7 mouse cellular contexts compared by ENCODE assay signal in genomic region chr4:117156372-117156771, GRCm38 (mm10). TPM values are rescaled to one million over a fixed set of nuclear protein-coding genes. Genes with fewer than 3 reads are reported as not detected.
DNase-seq lines count a peak whose midpoint lies in the region; ATAC-seq and TF ChIP-seq lines count a peak whose summit lies in the region.

No protein-coding gene starts in this region.

- no peaks in the 10 kb centered on the region for H3K27me3 ChIP-seq in lung, embryonic 16.5 days (ENCODE audit: control insufficient read depth, insufficient read depth, low read depth, low read length)
- no peaks in the 10 kb centered on the region for H3K27me3 ChIP-seq in forebrain, embryonic 11.5 days (ENCODE audit: control insufficient read depth, insufficient read depth, low read length)
- H3K27me3 ChIP-seq in limb, embryonic 14.5 days (ENCODE audit: control insufficient read depth, insufficient read depth, low read length) = no peaks in the 10 kb centered on the region
- no peaks in the 10 kb centered on the region for H3K27me3 ChIP-seq in stomach, embryonic 15.5 days (replicated peaks)

- peak overlapping the region; percentile 93 for H3K27ac ChIP-seq in lung, embryonic 16.5 days (ENCODE audit: low read length)
- H3K27ac ChIP-seq in forebrain, embryonic 11.5 days (ENCODE audit: low read depth, low read length) = no peak overlapping the region
- peak overlapping the region; percentile 27; the same call in 1 of the 2 replicates for H3K27ac ChIP-seq in limb, embryonic 14.5 days (replicated peaks; ENCODE audit: low read depth, low read length)
- H3K27ac ChIP-seq in stomach, embryonic 15.5 days = no peak overlapping the region; the same call in 1 of the 2 replicates

- peak overlapping the region; percentile 92 for H3K4me3 ChIP-seq in lung, embryonic 16.5 days (ENCODE audit: low read length)
- H3K4me3 ChIP-seq in forebrain, embryonic 11.5 days (ENCODE audit: low read depth, low read length) = peak overlapping the region; percentile 99
- H3K4me3 ChIP-seq in limb, embryonic 14.5 days (replicated peaks; ENCODE audit: low read length) = peak overlapping the region; percentile 99
- H3K4me3 ChIP-seq in stomach, embryonic 15.5 days (replicated peaks) = peak overlapping the region; percentile 93

- no peak for ATAC-seq in lung, embryonic 16.5 days (ENCODE audit: low read depth)
- no peak; the same call in 1 of the 2 replicates for ATAC-seq in forebrain, embryonic 11.5 days (replicated peaks; ENCODE audit: low FRiP score)
- no peak for ATAC-seq in limb, embryonic 14.5 days (ENCODE audit: low FRiP score, low read depth)
- ATAC-seq in stomach, embryonic 15.5 days (ENCODE audit: insufficient read depth, low FRiP score, low read depth) = no peak

- TF ChIP-seq POLR2A in limb, embryonic 14.5 days (IDR thresholded peaks at IDR 0.05; ENCODE audit: borderline replicate concordance, extremely low read depth, insufficient read depth, insufficient read length) = no peak

- peaks cover 38% of the 10 kb centered on the region for H3K36me3 ChIP-seq in lung, embryonic 16.5 days (ENCODE audit: control insufficient read depth, insufficient read depth, low read length)
- H3K36me3 ChIP-seq in forebrain, embryonic 11.5 days (ENCODE audit: control insufficient read depth, insufficient read depth, low read length) = peaks cover 27% of the 10 kb centered on the region
- peaks cover 51% of the 10 kb centered on the region for H3K36me3 ChIP-seq in limb, embryonic 14.5 days (ENCODE audit: control insufficient read depth, insufficient read depth, low read length)
- H3K36me3 ChIP-seq in stomach, embryonic 15.5 days = peaks cover 32% of the 10 kb centered on the region

- peaks cover 17% of the 10 kb centered on the region for H3K4me1 ChIP-seq in lung, embryonic 16.5 days (replicated peaks; ENCODE audit: control insufficient read depth, insufficient read depth, low read length)
- H3K4me1 ChIP-seq in forebrain, embryonic 11.5 days (replicated peaks; ENCODE audit: control insufficient read depth, insufficient read depth, low read length) = peaks cover 2% of the 10 kb centered on the region; the same call in 1 of the 2 replicates
- 0 out of 2 replicates have a peak, but pooled peaks cover 4% of the 10 kb centered on the region for H3K4me1 ChIP-seq in limb, embryonic 14.5 days (ENCODE audit: control insufficient read depth, insufficient read depth, low read length)
- H3K4me1 ChIP-seq in stomach, embryonic 15.5 days = peaks cover 20% of the 10 kb centered on the region; the same call in 1 of the 2 replicates

- peak overlapping the region; percentile 99 for H3K9ac ChIP-seq in lung, embryonic 16.5 days (ENCODE audit: low read length)
- H3K9ac ChIP-seq in forebrain, embryonic 11.5 days (ENCODE audit: low read length) = no peak overlapping the region; the same call in 1 of the 2 replicates
- peak overlapping the region; percentile 98 for H3K9ac ChIP-seq in limb, embryonic 14.5 days (ENCODE audit: low read depth, low read length, severe bottlenecking)
- no peak overlapping the region for H3K9ac ChIP-seq in stomach, embryonic 15.5 days

- no peak for DNase-seq in lung, postnatal 4 days
- DNase-seq in forebrain, embryonic 11.5 days (ENCODE audit: low spot score) = no peak
- no peak for DNase-seq in limb, embryonic 14.5 days (ENCODE audit: low spot score)
- no peak for DNase-seq in retina, embryonic 14.5 days (ENCODE audit: low spot score)
- no peak for DNase-seq in T-cell, adult 2 months (ENCODE audit: low spot score)

- no peaks in the 10 kb centered on the region for H3K9me3 ChIP-seq in lung, embryonic 16.5 days (ENCODE audit: control insufficient read depth, low read length)
- no peaks in the 10 kb centered on the region for H3K9me3 ChIP-seq in forebrain, embryonic 11.5 days (ENCODE audit: control insufficient read depth, low read length)
- no peaks in the 10 kb centered on the region for H3K9me3 ChIP-seq in limb, embryonic 14.5 days (ENCODE audit: control insufficient read depth, low read length)
- no peaks in the 10 kb centered on the region for H3K9me3 ChIP-seq in stomach, embryonic 15.5 days

- WGBS in lung, embryonic 16.5 days = 27% methylated on average over 6 of the region's 6 CpGs
- 33% methylated on average over 6 of the region's 6 CpGs for WGBS in forebrain, embryonic 11.5 days
- 28% methylated on average over 6 of the region's 6 CpGs for WGBS in limb, embryonic 14.5 days
- WGBS in stomach, embryonic 15.5 days = 24% methylated on average over 6 of the region's 6 CpGs

- H3K4me2 ChIP-seq in lung, embryonic 16.5 days (ENCODE audit: low read depth, low read length) = peak overlapping the region; percentile 87
- H3K4me2 ChIP-seq in forebrain, embryonic 11.5 days (ENCODE audit: low read depth, low read length, severe bottlenecking) = peak overlapping the region; percentile 84; the same call in 1 of the 2 replicates
- peak overlapping the region; percentile 93 for H3K4me2 ChIP-seq in limb, embryonic 14.5 days (replicated peaks; ENCODE audit: low read depth, low read length, severe bottlenecking)
- peak overlapping the region; percentile 64 for H3K4me2 ChIP-seq in stomach, embryonic 15.5 days

RNA-seq across cellular contexts. Expression of gene Rps8, which starts 0.3 kb away (rescaled TPM):
- 858 and 904 TPM in 2 replicates for polyA plus RNA-seq in lung, embryonic 16.5 days (2015; fragmentation: Nextera tagmentation; extraction: Ambion mirVana)
- polyA plus RNA-seq in forebrain, embryonic 11.5 days (2014; fragmentation: Nextera tagmentation; extraction: Ambion mirVana) = 797 and 841 TPM in 2 replicates
- polyA plus RNA-seq in limb, embryonic 14.5 days (2012; rRNA removed) = 1,144 and 1,706 TPM in 2 replicates
- 1,276 and 1,329 TPM in 2 replicates for polyA plus RNA-seq in limb, embryonic 14.5 days (2014; fragmentation: Nextera tagmentation; extraction: Ambion mirVana)
- polyA plus RNA-seq in stomach, embryonic 15.5 days (2015; fragmentation: Nextera tagmentation; extraction: Ambion mirVana) = 968 and 983 TPM in 2 replicates

RNA-seq across cellular contexts. Expression of gene Plk3, which starts 22.6 kb away (rescaled TPM):
- 3.0 and 3.2 TPM in 2 replicates for polyA plus RNA-seq in lung, embryonic 16.5 days (2015; fragmentation: Nextera tagmentation; extraction: Ambion mirVana)
- polyA plus RNA-seq in forebrain, embryonic 11.5 days (2014; fragmentation: Nextera tagmentation; extraction: Ambion mirVana) = 16.0 and 17.4 TPM in 2 replicates
- 7.3 and 8.9 TPM in 2 replicates for polyA plus RNA-seq in limb, embryonic 14.5 days (2012; rRNA removed)
- 4.7 and 5.8 TPM in 2 replicates for polyA plus RNA-seq in limb, embryonic 14.5 days (2014; fragmentation: Nextera tagmentation; extraction: Ambion mirVana)
- polyA plus RNA-seq in stomach, embryonic 15.5 days (2015; fragmentation: Nextera tagmentation; extraction: Ambion mirVana) = 3.8 and 4.7 TPM in 2 replicates

RNA-seq across cellular contexts. Expression of gene Kif2c, which starts 26.1 kb away (rescaled TPM):
- 70.7 and 77.6 TPM in 2 replicates for polyA plus RNA-seq in lung, embryonic 16.5 days (2015; fragmentation: Nextera tagmentation; extraction: Ambion mirVana)
- 111 and 116 TPM in 2 replicates for polyA plus RNA-seq in forebrain, embryonic 11.5 days (2014; fragmentation: Nextera tagmentation; extraction: Ambion mirVana)
- polyA plus RNA-seq in limb, embryonic 14.5 days (2012; rRNA removed) = 30.4 and 36.9 TPM in 2 replicates
- polyA plus RNA-seq in limb, embryonic 14.5 days (2014; fragmentation: Nextera tagmentation; extraction: Ambion mirVana) = 43.3 and 50.9 TPM in 2 replicates
- polyA plus RNA-seq in stomach, embryonic 15.5 days (2015; fragmentation: Nextera tagmentation; extraction: Ambion mirVana) = 40.4 and 47.7 TPM in 2 replicates

RNA-seq across cellular contexts. Expression of gene Tctex1d4, which starts 29.8 kb away (rescaled TPM):
- 3.6 and 5.1 TPM in 2 replicates for polyA plus RNA-seq in lung, embryonic 16.5 days (2015; fragmentation: Nextera tagmentation; extraction: Ambion mirVana)
- not detected in 2 replicates for polyA plus RNA-seq in forebrain, embryonic 11.5 days (2014; fragmentation: Nextera tagmentation; extraction: Ambion mirVana)
- polyA plus RNA-seq in limb, embryonic 14.5 days (2012; rRNA removed) = 0.10 and 0.14 TPM in 2 replicates
- not detected in 2 replicates for polyA plus RNA-seq in limb, embryonic 14.5 days (2014; fragmentation: Nextera tagmentation; extraction: Ambion mirVana)
- 0.24 TPM in 1 of 2 replicates, not detected in the other for polyA plus RNA-seq in stomach, embryonic 15.5 days (2015; fragmentation: Nextera tagmentation; extraction: Ambion mirVana)

RNA-seq across cellular contexts. Expression of gene Btbd19, which starts 30.8 kb away (rescaled TPM):
- 4.5 and 4.9 TPM in 2 replicates for polyA plus RNA-seq in lung, embryonic 16.5 days (2015; fragmentation: Nextera tagmentation; extraction: Ambion mirVana)
- polyA plus RNA-seq in forebrain, embryonic 11.5 days (2014; fragmentation: Nextera tagmentation; extraction: Ambion mirVana) = 4.1 and 6.5 TPM in 2 replicates
- polyA plus RNA-seq in limb, embryonic 14.5 days (2012; rRNA removed) = 16.0 and 23.0 TPM in 2 replicates
- 5.0 and 6.2 TPM in 2 replicates for polyA plus RNA-seq in limb, embryonic 14.5 days (2014; fragmentation: Nextera tagmentation; extraction: Ambion mirVana)
- 6.7 and 7.6 TPM in 2 replicates for polyA plus RNA-seq in stomach, embryonic 15.5 days (2015; fragmentation: Nextera tagmentation; extraction: Ambion mirVana)

Comparison
In these comparisons a context has a peak if more than half of its experiments do, and no peak if none do; other contexts are left out.
1. H3K27ac ChIP-seq: peak in lung, embryonic 16.5 days (single experiment) and limb, embryonic 14.5 days (single experiment); none in forebrain, embryonic 11.5 days (single experiment) and stomach, embryonic 15.5 days (single experiment).
2. H3K9ac ChIP-seq: peak in lung, embryonic 16.5 days (single experiment) and limb, embryonic 14.5 days (single experiment); none in forebrain, embryonic 11.5 days (single experiment) and stomach, embryonic 15.5 days (single experiment).
3. Peak in every context shown above with its lines, with median percentiles within 50 percentile points of each other: H3K4me2 ChIP-seq and H3K4me3 ChIP-seq.